Mouse (Mus musculus): Measurements from ENCODE around the gene Cxadr. TPM values are rescaled to one million over a fixed set of nuclear protein-coding genes. Genes with fewer than 3 reads are reported as not detected.

The Cxadr gene
- under 1 TPM; 0.27 to 0.53 TPM for polyA plus RNA-seq (2017; shearing (Covaris generic))

DNA sequence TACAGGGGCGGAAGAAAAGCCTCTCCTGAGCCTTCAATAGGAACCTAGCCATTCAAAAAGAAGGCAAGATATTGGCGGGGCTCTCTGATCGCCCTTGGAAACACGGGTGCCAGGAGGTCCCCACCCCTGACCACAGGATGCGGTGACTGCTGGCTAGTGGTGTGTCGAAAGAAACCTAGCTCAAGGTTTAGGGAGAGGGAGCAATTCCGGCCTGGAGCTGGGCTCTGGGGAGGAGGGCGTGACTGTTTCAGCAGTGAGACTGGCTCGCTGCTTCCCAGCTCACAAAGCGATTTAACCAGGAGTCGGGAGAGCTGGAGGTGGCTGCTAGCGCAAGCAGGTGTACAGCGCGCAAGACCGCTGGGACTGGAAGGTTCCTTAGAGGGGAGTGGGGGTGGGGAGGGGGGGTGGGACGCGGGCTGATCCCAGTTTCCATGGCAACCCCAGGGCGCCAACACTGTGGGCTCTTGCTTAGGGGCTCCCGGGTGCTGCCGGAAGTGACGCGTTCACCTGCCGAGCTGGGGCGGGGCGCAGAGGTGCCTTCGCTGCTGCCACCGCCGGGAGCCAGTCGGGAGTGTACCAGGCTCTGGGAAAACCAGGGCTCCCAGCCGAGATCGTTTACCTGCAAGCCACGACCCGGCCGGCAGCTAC is at the start of gene Cxadr:
TSS of gene Cxadr (plus strand) at position 307 of the 648 bp plus-strand sequence.
- peak; percentile 67 for ATAC-seq

- no peak for ATAC-seq
These were observed 42.3 kb upstream of the Cxadr start for GRCm38 (mm10) chr16:78258989-78259388.

GRCm38 (mm10) chr16:78260070-78260879 is 41.0 kb upstream of the Cxadr start:
- no peak for ATAC-seq

DNA sequence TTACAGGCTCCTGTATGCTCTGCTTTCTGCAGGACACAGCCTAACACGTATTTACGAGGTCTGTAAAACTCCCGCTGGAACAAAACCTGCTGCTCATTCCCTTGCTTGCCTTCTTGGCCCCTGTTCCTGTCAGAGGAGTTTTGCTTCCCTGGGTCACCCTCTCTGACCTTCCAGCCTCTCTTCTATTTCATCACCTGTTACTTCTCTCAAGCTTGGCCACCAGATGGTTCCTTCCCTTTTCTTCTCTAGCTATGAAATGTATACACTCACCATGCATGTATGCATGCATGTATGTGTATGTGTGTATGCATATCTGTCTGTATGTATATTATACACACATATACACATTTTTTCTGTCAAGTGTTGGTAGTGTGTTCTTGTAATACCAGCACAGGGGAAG is 39.8 kb upstream of the Cxadr start:
- no peak for ATAC-seq

DNA sequence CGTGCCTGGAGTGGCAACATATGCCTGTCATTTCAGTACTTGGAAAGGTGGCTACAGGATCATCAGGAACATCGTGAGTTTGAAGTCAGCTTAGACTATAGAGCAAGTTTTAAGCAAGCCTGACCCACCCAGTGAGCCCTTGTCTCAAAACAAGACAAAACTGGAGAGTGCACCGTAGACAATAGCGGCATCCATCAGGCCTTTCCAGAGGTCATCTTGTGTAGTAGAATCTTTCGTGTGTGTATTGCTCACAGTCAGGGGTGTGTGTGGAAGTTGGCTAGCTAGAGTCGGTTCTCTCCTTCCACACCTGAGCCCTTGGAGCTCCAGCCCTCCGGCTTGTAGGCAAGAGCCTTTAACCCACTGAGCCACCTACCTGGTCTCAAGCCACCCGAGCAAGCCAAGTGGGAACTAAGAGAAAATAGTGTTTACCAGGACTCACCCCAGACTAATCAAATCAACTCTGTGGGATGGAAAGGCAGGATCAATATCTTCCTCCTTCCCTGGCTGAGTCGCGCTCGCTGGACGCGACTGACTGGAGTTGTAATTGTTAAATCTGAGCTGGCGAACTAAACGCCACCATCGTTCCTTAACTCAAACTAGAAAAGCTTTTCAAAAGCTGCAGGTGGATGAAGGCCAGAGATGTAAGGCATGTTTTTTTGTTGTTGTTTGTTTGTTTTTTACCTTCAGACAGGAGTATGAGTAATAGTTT is 36.7 kb upstream of the Cxadr start:
- ATAC-seq = peak; percentile 37

GRCm38 (mm10) chr16:78265151-78265590 is 36.1 kb upstream of the Cxadr start:
- peak; percentile 84 for ATAC-seq

DNA sequence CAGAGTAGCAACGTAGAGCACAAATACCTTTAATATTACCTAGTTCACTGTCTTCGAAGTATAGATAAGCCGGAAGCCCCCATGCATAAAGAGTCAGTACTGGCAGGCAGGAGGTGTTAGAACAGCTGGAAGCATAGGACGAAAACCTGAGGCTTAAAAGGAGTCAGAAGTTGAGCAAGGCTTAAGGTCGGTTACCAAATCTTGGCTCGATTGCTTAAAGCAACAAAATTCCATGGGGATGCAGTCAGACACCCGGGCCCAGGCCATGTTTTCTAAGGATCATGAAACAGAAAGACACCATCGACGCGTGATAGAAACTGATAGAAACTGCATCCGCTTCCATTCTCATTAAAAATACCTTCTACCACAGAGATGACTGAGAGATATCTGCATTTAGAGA is 35.5 kb upstream of the Cxadr start:
- no peak for ATAC-seq

DNA sequence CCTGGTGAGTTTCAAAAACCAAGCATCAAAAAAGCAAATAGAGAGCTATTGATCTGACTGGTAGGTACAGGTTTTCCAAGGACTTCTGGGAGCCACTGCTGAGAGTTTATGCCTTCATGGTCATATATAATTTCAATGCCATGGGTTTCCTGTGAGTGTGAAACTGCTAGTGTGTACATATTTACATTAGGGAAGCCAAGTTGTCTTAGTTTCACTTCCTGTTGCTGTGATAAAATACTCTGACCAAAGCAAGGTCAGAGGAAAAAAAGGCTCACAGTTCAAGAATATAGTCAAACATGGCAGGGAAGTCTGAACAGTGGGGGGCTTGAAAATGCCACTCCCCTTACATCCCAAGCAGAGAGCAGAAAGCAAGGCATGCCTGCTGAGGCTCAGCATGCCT is 33.8 kb upstream of the Cxadr start:
- no peak for ATAC-seq

DNA sequence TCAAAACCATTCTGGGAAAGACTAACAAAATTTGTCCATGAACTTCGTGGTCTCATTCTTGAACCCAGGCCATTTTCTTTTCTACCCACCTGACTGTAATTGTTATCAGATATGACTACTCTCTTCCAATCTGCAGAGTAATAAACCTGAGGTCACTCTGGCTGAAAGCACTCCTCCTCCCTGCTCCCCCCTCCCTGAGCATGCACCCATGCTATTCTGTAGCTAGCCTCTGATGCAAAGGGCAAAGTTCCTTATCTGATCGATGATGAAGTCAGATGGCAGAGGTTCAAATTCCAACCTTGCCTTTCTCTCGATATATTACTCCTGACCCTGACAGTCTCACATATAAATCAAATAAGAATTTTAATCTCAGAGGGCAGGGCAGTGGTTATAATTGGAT is 33.1 kb upstream of the Cxadr start:
- no peak for ATAC-seq

- ATAC-seq = no peak
These were observed 26.3 kb upstream of the Cxadr start for GRCm38 (mm10) chr16:78274825-78275455.

GRCm38 (mm10) chr16:78277567-78277966 is 23.7 kb upstream of the Cxadr start:
- ATAC-seq = no peak

- no peak for ATAC-seq
These were observed 21.0 kb upstream of the Cxadr start for GRCm38 (mm10) chr16:78280093-78280881.

DNA sequence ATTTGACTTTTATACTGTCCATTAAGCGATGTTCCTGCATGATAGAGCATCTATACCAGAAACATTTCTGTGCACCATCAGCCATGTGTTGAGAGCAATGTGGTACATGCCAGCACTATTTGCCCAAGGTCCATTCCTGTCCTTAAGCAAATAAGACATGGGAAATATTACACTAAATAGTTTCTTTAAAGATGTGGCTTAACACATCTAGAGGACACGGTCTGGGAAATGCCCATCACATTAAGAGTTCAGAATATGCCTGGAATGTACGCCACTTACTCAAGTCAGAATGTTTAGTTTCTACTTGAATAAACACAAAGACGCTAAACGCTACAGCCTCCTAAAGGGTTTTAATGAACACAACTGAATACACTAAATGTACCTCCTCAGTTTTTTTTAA is 18.1 kb upstream of the Cxadr start:
- no peak for ATAC-seq

DNA sequence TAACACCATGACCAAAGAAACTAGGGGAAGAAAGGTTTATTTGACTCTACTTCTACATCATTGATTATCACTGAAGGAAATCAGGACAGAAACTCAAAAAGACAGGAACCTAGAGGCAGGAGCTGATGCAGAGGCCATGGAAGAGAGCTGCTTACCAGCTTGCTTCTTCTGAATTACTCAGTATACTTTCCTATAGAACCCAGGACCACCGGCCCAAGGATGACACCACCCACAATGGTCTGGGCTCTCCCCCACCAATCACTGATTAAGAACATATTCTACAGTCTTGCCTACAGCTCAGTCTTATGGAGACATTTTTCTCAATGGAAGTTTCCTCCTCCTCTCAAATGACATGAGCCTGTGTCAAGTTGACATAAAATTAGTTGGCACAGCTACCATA is 7.2 kb upstream of the Cxadr start:
- ATAC-seq = no peak

DNA sequence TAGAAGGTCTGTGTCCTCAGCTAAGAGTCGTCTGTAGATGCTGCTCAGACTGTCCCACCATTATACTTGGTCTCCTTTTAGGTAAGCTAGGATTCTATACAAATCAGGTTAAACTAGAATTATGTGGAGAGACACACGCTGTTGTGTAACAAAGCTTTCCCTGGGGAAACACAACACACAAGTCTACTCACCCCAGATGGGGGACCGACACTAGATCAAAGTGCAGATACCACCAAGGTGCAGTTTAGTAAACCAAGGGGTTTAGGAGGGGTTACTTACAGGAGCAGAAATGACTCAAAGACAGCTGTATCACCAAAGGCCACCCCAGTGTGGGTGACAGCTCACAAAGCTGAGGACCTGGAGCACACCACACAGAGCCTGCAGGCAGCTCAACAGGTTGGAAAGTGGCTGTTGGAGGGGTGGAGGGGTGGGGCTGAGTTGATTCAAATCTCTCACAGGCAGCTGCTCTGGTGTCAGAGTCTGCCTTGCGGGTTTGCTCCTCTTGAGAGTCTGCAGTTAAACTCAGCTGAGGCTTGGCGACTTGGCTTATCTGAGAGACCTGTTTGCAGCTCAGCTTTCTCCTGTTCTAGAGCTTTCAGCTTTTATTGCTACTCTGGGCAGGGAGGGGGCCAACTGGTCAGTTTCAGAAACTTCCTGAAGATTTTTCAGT is 6.5 kb upstream of the Cxadr start:
- ATAC-seq = no peak

DNA sequence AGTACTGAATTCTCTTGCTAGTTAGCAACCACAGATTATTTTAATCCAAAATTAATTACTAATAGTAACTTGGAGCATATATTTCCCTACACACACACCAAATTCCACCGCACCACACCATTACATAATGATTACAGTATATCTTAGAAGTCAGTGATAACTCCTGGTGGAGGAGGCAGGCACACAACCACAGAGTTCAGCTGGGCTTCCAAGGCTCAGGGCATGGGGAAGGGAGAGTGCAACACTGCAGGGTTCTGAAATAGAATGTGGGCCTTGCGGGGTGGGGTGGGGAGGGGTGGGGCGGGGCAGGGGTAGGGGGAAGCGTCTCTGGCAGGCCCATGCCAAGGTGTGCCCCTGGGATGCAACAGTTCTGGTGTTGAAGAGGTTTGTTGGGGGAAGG is 5.7 kb upstream of the Cxadr start:
- ATAC-seq = no peak

GRCm38 (mm10) chr16:78296114-78296513 is 5.2 kb upstream of the Cxadr start:
- ATAC-seq = no peak

DNA sequence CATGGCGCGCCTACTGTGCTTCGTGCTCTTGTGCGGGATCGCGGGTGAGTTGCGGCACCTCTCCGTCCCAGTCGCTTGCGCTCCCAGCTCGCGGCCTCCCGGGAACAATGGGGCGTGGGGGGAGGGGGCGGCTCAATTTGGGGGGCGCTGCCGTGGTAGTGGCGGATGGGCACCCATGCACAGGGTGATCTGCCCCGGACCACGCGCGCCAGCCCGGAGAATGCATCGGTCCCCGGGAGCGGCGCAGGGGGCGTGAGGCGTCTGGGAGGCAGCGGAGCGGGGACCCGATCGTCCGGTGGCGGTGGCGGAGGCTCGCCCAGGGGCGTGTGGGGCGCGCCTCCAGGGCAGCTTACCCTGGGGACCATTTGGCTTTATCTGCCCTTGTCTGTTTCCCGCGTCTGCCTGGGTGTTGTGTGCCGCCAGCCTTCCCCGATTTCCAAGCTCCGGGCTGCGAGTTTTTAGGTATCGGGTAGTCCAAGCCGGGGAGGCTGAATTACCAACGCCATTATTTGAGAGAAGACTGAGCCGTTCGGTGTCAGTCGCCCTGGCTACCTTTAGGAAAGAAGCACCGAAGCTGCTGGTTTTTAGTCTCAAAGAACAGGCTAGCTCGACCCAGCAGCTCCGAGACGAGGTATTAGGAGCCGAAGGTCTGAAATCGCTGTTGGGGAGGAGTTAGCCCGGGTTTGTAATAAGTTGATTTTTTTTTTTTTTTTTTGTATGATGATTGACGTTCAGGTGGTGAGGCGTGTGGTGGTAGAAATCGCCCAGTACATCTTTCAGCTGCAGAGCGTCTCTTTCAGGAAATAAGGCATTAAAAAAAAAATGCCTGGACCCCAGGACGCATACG is 765 bp downstream of the Cxadr start:
- no peak for ATAC-seq

GRCm38 (mm10) chr16:78302678-78303050 is 1.4 kb downstream of the Cxadr start:
- ATAC-seq = no peak

GRCm38 (mm10) chr16:78305606-78306100 is 4.4 kb downstream of the Cxadr start:
- ATAC-seq = no peak

GRCm38 (mm10) chr16:78306606-78307005 is 5.3 kb downstream of the Cxadr start:
- ATAC-seq = no peak
